Mouse (Mus musculus) ES-Bruce4 (cell line): ENCODE results near the gene Gm5767.

Experiments used
- CTCF ChIP-seq: IDR thresholded peaks from one replicate; pipeline ENCODE4 v1.8.1; 2011; ENCODE audit warnings: low read depth, low read length
- EP300 ChIP-seq: IDR thresholded peaks from 2 replicates; pipeline ENCODE4 v1.6.1; 2011; ENCODE audit warnings: low read depth, low read length; ENCODE audit not compliant: insufficient read depth
- POLR2A ChIP-seq: IDR thresholded peaks from one replicate; pipeline ENCODE4 v1.8.1; 2011; ENCODE audit warnings: low read length; ENCODE audit not compliant: insufficient read depth

GRCm38 (mm10) chr16:8671551-8672349 lies 8.8 kb upstream of the Gm5767 start, which contains the start of gene Carhsp1:
- no peak for TF ChIP-seq CTCF
- TF ChIP-seq EP300, result 0 out of 2 replicates have a peak, but pooled peaks have one; percentile 3
- TF ChIP-seq POLR2A, result peak; percentile 89
